ENCODE assay signal across 8 mouse cellular contexts in genomic region chrX:139997740-139998690, GRCm38 (mm10). TPM values are rescaled to one million over a fixed set of nuclear protein-coding genes. Genes with fewer than 3 reads are reported as not detected.
DNase-seq lines count a peak whose midpoint lies in the region; ATAC-seq and TF ChIP-seq lines count a peak whose summit lies in the region.

Gene Rbm41 (minus strand): TSS chrX:139998595.

- peak; percentile 96 for ATAC-seq in forebrain, postnatal 0 days
- peak; percentile 92 for ATAC-seq in hindbrain, embryonic 12.5 days (ENCODE audit: low FRiP score)
- ATAC-seq in lung, postnatal 0 days, result peak; percentile 86

- no peak for TF ChIP-seq POLR2A in cerebellum, adult 2 months (IDR thresholded peaks at IDR 0.05; ENCODE audit: borderline replicate concordance, insufficient read depth, low read length)

- H3K9me3 ChIP-seq in forebrain, postnatal 0 days (ENCODE audit: low read length), result no peaks in the 10 kb centered on the region
- H3K9me3 ChIP-seq in hindbrain, embryonic 12.5 days (replicated peaks), result no peaks in the 10 kb centered on the region
- H3K9me3 ChIP-seq in lung, postnatal 0 days (ENCODE audit: low read length), result no peaks in the 10 kb centered on the region

- 4% methylated on average over 24 of the region's 25 CpGs for WGBS in cerebellum, adult 2 months
- WGBS in forebrain, postnatal 0 days, result 22% methylated on average over 25 of the region's 25 CpGs
- 17% methylated on average over 24 of the region's 25 CpGs for WGBS in hindbrain, embryonic 12.5 days
- WGBS in lung, postnatal 0 days, result 13% methylated on average over 21 of the region's 25 CpGs

- peak; percentile 73 for DNase-seq in MEL-GATA-1-ER (ENCODE audit: extremely low read depth, low read depth)
- peak; percentile 41 to 66 for DNase-seq in cerebellum, adult 2 months
- peak; percentile 69 for DNase-seq in forebrain, postnatal 0 days
- DNase-seq in layer of hippocampus, postnatal 10 days (ENCODE audit: low spot score in 2 of 2), result peak; percentile 10 to 37
- peak; percentile 60 for DNase-seq in lung, postnatal 0 days (ENCODE audit: low spot score)
- DNase-seq in ovary, postnatal 14 days (ENCODE audit: low spot score), result peak; percentile 5
- DNase-seq in thymus, postnatal 14 days, result peak; percentile 58

- peak within 1 kb of the TSS; percentile 52 for H3K9ac ChIP-seq in forebrain, postnatal 0 days
- H3K9ac ChIP-seq in hindbrain, embryonic 12.5 days, result peak within 1 kb of the TSS; percentile 57; the same call in 1 of the 2 replicates
- H3K9ac ChIP-seq in lung, postnatal 0 days (replicated peaks; ENCODE audit: low read depth), result peak within 1 kb of the TSS; percentile 34; the same call in 1 of the 2 replicates

- peak within 1 kb of the TSS; percentile 57 for H3K4me3 ChIP-seq in cerebellum, adult 2 months (replicated peaks; ENCODE audit: insufficient read depth, low read depth, low read length)
- H3K4me3 ChIP-seq in forebrain, postnatal 0 days (ENCODE audit: low read depth, low read length), result peak within 1 kb of the TSS; percentile 53
- peak within 1 kb of the TSS; percentile 49 for H3K4me3 ChIP-seq in hindbrain, embryonic 12.5 days
- H3K4me3 ChIP-seq in lung, postnatal 0 days (ENCODE audit: low read depth, low read length), result peak within 1 kb of the TSS; percentile 47

- H3K4me1 ChIP-seq in cerebellum, adult 2 months (ENCODE audit: control insufficient read depth, insufficient read depth, low read length), result no peaks in the 10 kb centered on the region
- no peaks in the 10 kb centered on the region for H3K4me1 ChIP-seq in forebrain, postnatal 0 days (ENCODE audit: insufficient read depth)
- no peaks in the 10 kb centered on the region for H3K4me1 ChIP-seq in hindbrain, embryonic 12.5 days
- no peaks in the 10 kb centered on the region for H3K4me1 ChIP-seq in lung, postnatal 0 days (ENCODE audit: insufficient read depth, low read depth, low read length)

- no peak for TF ChIP-seq CTCF in cerebellum, adult 2 months (IDR thresholded peaks at IDR 0.05; ENCODE audit: borderline replicate concordance, insufficient read depth, low read depth, low read length)
- no peak for TF ChIP-seq CTCF in forebrain, postnatal 0 days (IDR thresholded peaks at IDR 0.05; ENCODE audit: low read depth)
- no peak for TF ChIP-seq CTCF in lung, postnatal 0 days (IDR thresholded peaks at IDR 0.05)

- H3K36me3 ChIP-seq in forebrain, postnatal 0 days (ENCODE audit: insufficient read depth), result no peaks in the 10 kb centered on the region
- H3K36me3 ChIP-seq in hindbrain, embryonic 12.5 days, result peaks cover 4% of the 10 kb centered on the region; the same call in 1 of the 2 replicates
- H3K36me3 ChIP-seq in lung, postnatal 0 days (ENCODE audit: insufficient read depth, low read length), result 0 out of 2 replicates have a peak, but pooled peaks cover 5% of the 10 kb centered on the region

- H3K4me2 ChIP-seq in forebrain, postnatal 0 days (ENCODE audit: low read depth), result peak within 1 kb of the TSS; percentile 47
- H3K4me2 ChIP-seq in hindbrain, embryonic 12.5 days (replicated peaks), result peak within 1 kb of the TSS; percentile 44
- peak within 1 kb of the TSS; percentile 42 for H3K4me2 ChIP-seq in lung, postnatal 0 days (replicated peaks; ENCODE audit: low read depth, low read length)

- H3K27me3 ChIP-seq in cerebellum, adult 2 months (ENCODE audit: control insufficient read depth, insufficient read depth, low read length), result no peaks in the 10 kb centered on the region
- no peaks in the 10 kb centered on the region for H3K27me3 ChIP-seq in forebrain, postnatal 0 days (ENCODE audit: insufficient read depth, low read length)
- no peaks in the 10 kb centered on the region for H3K27me3 ChIP-seq in hindbrain, embryonic 12.5 days
- H3K27me3 ChIP-seq in lung, postnatal 0 days (replicated peaks; ENCODE audit: insufficient read depth, low read length), result no peaks in the 10 kb centered on the region

- no peak for TF ChIP-seq EP300 in lung, postnatal 0 days (IDR thresholded peaks at IDR 0.05)

- no peak within 1 kb of the TSS; the same call in 1 of the 2 replicates for H3K27ac ChIP-seq in cerebellum, adult 2 months (ENCODE audit: insufficient read depth, low read length)
- peak within 1 kb of the TSS; percentile 29; the same call in 1 of the 2 replicates for H3K27ac ChIP-seq in forebrain, postnatal 0 days (ENCODE audit: low read depth, low read length)
- H3K27ac ChIP-seq in hindbrain, embryonic 12.5 days, result 0 out of 2 replicates have a peak within 1 kb of the TSS, but pooled peaks have one; percentile 4
- H3K27ac ChIP-seq in lung, postnatal 0 days (ENCODE audit: low read length), result peak within 1 kb of the TSS; percentile 68

RNA-seq across cellular contexts. Expression of gene Rbm41, which starts in this region (rescaled TPM):
- polyA plus RNA-seq in cerebellum, adult 2 months (2012; rRNA removed), result 5.3 and 5.4 TPM in 2 replicates
- 12.8 and 17.5 TPM in 2 replicates for total RNA-seq in forebrain, postnatal 0 days (2014; rRNA removed)
- 2.4 and 2.5 TPM in 2 replicates for polyA plus RNA-seq in forebrain, postnatal 0 days (2015; fragmentation: Nextera tagmentation; extraction: Ambion mirVana)
- polyA plus RNA-seq in hindbrain, embryonic 12.5 days (2016; fragmentation: Nextera tagmentation; extraction: Ambion mirVana), result 8.0 and 10.4 TPM in 2 replicates
- 1 to 10 TPM; 9.2 to 10.0 TPM for total RNA-seq in layer of hippocampus, postnatal 10 days (2021)
- polyA plus RNA-seq in lung, postnatal 0 days (2015; fragmentation: Nextera tagmentation; extraction: Ambion mirVana), result 2.6 and 2.9 TPM in 2 replicates

Comparison
In these comparisons a context has a peak if more than half of its experiments do, and no peak if none do; other contexts are left out.
1. DNase-seq: peak in every context shown above with its lines; median percentile 73 in MEL-GATA-1-ER; 69 in forebrain, postnatal 0 days; 60 in lung, postnatal 0 days; 58 in thymus, postnatal 14 days; 54 in cerebellum, adult 2 months; 24 in layer of hippocampus, postnatal 10 days; 5 in ovary, postnatal 14 days.